Mouse (Mus musculus) neural tube, embryonic 14.5 days (tissue): ENCODE results near the gene Dnajb7. TPM values are rescaled to one million over a fixed set of nuclear protein-coding genes. Genes with fewer than 3 reads are reported as not detected.

Experiments
- ATAC-seq: fragments of 200-750 bp; cut with Nextera tagmentation; 2 replicates; pipeline ENCODE4 v1.8.0; 2017; ENCODE audit warnings: low read depth, mild to moderate bottlenecking, moderate TSS enrichment, moderate library complexity
- H3K27ac ChIP-seq: fragments of 300-500 bp; sonication (generic); 2 replicates; pipeline ENCODE4 v1.5.1; 2014; ENCODE audit warnings: low read depth, mild to moderate bottlenecking, control low read depth, low read length, moderate library complexity, mixed read lengths
- H3K27me3 ChIP-seq: fragments of 300-500 bp; sonication (generic); 2 replicates; pipeline ENCODE4 v1.6.1; 2014; ENCODE audit warnings: low read length; ENCODE audit not compliant: control insufficient read depth, insufficient read depth
- H3K36me3 ChIP-seq: fragments of 300-500 bp; sonication (generic); 2 replicates; pipeline ENCODE4 v1.6.1; 2014; ENCODE audit warnings: low read length, mixed read lengths; ENCODE audit not compliant: control insufficient read depth, insufficient read depth
- H3K4me1 ChIP-seq: fragments of 300-500 bp; sonication (generic); 2 replicates; pipeline ENCODE4 v1.6.1; 2014; ENCODE audit warnings: low read length; ENCODE audit not compliant: control insufficient read depth, insufficient read depth
- H3K4me2 ChIP-seq: fragments of 300-500 bp; sonication (generic); 2 replicates; pipeline ENCODE4 v1.6.1; 2014; ENCODE audit warnings: mild to moderate bottlenecking, low read depth, low read length, control low read depth
- H3K4me3 ChIP-seq: fragments of 300-500 bp; sonication (generic); 2 replicates; pipeline ENCODE4 v1.5.1; 2014; ENCODE audit warnings: low read depth, low read length, control low read depth, mixed read lengths
- H3K9ac ChIP-seq: fragments of 300-500 bp; sonication (generic); replicated peaks from 2 replicates; pipeline ENCODE4 v1.6.1; 2014; ENCODE audit warnings: low read depth, mild to moderate bottlenecking, control low read depth, low read length, mixed read lengths
- H3K9me3 ChIP-seq: fragments of 300-500 bp; sonication (generic); 2 replicates; pipeline ENCODE4 v1.6.1; 2016; ENCODE audit warnings: low read length; ENCODE audit not compliant: control insufficient read depth
- WGBS: fragments of 180-500 bp; shearing (Covaris S2); extraction: QIAGEN DNeasy Blood & Tissue Kit; methylation state at CpG from one replicate; pipeline ENCODE4 v1.1.7; 2014; 5-methylcytosine and 5-hydroxymethylcytosine counted together
- polyA plus RNA-seq: library from polyadenylated mRNA; unstranded; fragments of >200 nt; fragmentation: Nextera tagmentation; extraction: Ambion mirVana; gene quantifications from 2 replicates; pipeline ENCODE4 v1.2.1, GENCODE M21; 2014

Dnajb7 gene
- polyA plus RNA-seq, result 0.90 and 1.7 TPM in 2 replicates

DNA sequence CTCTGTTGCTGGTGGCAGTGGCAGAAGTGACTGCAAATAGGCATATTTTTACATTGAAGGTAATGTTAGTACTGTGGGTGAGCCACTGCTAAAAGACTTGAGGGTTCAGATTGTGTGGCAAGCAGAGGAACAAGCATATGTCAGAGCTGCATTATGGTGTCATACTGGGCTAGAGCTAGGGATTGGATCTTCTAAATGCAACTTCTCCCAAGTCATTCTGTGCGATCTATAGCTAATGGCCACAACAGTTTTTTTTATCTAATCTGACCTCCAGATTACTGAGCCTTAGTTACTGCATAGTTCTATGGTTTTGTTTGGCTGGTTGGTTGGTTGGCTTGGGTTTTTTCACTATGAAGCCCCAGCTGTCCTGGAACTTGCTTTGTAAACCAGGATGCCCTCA lies at the start of gene Dnajb7:
Gene Dnajb7 (minus strand): TSS at position 101 of the 400 bp plus-strand sequence.
- H3K9ac ChIP-seq, result no peak within 1 kb of the TSS
- no peak for ATAC-seq
- H3K9me3 ChIP-seq, result no peaks in the 10 kb centered on the region
- H3K4me1 ChIP-seq, result no peaks in the 10 kb centered on the region
- H3K27ac ChIP-seq, result no peak within 1 kb of the TSS
- no peaks in the 10 kb centered on the region for H3K36me3 ChIP-seq
- no peak within 1 kb of the TSS for H3K4me3 ChIP-seq
- WGBS, result 100% methylated on average over 1 of the region's 1 CpGs
- no peak within 1 kb of the TSS for H3K4me2 ChIP-seq
- H3K27me3 ChIP-seq, result no peaks in the 10 kb centered on the region

DNA sequence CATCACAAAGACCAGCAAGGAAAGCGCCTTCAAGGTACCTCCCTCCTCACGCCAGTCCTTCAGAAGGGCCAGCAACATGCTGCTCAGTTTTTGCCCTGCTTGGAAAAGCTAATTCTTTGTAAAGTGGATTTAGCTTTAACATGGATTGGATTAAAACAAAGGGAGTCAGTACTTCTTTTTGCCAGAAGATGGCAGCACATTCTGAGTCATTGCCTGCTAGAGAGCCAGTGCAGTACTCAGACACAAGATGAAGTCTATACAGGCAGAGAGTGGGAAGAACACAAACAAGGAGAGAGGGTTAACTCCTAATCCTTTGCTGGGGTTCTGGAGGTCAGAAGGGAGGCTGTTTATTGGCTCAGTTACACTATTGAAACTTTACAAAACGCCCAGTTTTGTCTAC lies 40.4 kb upstream of the Dnajb7 start:
- Histone ChIP-seq H3K4me1 (no peaks in the 10 kb centered on the region), H3K36me3 (peaks cover 3% of the 10 kb centered on the region), H3K9me3 (no peaks in the 10 kb centered on the region), H3K9ac (no peak overlapping the region), H3K27me3 (no peaks in the 10 kb centered on the region), H3K4me3 (no peak overlapping the region), H3K27ac (no peak overlapping the region), H3K4me2 (no peak overlapping the region)
- WGBS, result 60% methylated on average over 3 of the region's 3 CpGs
- peak; percentile 71 for ATAC-seq

DNA sequence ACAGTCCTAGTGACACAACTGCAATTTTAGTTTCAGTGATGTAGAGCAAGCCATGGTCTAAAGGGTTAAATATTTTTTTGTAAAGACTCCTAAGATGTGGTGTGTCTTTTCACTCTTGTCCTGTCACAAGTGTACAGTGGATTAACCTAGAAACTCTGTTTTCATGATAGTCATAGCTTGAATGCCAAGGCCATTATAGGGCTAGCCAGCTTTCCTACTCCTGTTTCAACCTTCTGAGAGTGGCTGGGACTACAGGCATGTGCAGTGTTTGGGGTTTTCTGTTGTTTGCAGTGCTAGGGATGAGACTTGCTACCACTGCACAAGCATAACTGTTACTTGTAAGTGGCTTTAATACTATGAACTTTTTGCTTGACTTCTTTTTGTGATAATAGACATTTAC lies 31.1 kb upstream of the Dnajb7 start:
- H3K36me3 ChIP-seq, result 0 out of 2 replicates have a peak, but pooled peaks cover 3% of the 10 kb centered on the region

DNA sequence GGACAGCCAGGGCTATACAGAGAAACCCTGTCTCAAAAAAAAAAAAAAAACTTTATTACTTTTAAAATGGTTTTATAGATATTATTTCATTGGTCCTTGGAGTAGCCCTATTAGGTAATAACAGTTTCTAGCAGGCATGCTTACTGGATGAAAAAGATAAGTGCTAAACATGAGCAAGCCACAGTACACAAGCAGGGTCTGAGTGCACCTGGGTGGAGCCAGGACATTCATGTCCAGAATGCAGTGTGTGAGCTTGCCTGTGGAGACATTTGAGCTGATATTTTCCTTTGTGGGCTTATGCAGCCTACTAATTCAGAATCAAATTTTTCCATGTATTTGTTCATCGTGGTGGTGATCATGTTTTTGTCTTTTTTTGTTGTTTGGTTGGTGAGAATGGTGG lies 30.2 kb upstream of the Dnajb7 start:
- 97% methylated on average over 1 of the region's 1 CpGs for WGBS
- Histone ChIP-seq H3K4me3 (no peak overlapping the region), H3K4me2 (no peak overlapping the region), H3K4me1 (no peaks in the 10 kb centered on the region), H3K27me3 (no peaks in the 10 kb centered on the region), H3K27ac (no peak overlapping the region), H3K9ac (no peak overlapping the region), H3K9me3 (no peaks in the 10 kb centered on the region), H3K36me3 (0 out of 2 replicates have a peak, but pooled peaks cover 3% of the 10 kb centered on the region)
- no peak for ATAC-seq

More for the DNA sequence above, 31.1 kb upstream of the Dnajb7 start:
- no peak overlapping the region for H3K27ac ChIP-seq
- no peaks in the 10 kb centered on the region for H3K27me3 ChIP-seq
- H3K9ac ChIP-seq, result no peak overlapping the region
- no peak overlapping the region for H3K4me3 ChIP-seq
- H3K4me1 ChIP-seq, result no peaks in the 10 kb centered on the region
- H3K9me3 ChIP-seq, result no peaks in the 10 kb centered on the region
- H3K4me2 ChIP-seq, result no peak overlapping the region
- no peak for ATAC-seq

DNA sequence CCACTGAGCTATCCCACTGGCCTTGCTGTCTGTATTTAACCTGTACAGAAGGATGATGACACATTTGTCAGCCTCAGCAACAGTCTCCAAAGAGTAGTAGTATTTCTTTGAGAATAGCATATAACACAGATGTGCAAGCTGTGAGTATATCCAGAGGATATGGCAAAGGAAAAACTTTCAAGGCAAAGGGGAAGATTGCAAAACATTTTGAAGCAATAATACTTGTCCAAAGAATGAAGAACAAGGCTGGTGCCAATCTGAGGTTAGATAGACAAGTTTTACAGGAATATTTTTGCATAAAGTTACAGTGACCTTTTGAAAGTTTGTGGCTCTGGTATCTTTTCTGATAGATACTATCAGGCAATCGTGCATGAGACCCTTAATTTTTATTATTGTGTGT lies 23.1 kb upstream of the Dnajb7 start:
- no peaks in the 10 kb centered on the region for H3K4me1 ChIP-seq
- 76% methylated on average over 1 of the region's 1 CpGs for WGBS
- no peak overlapping the region for H3K4me2 ChIP-seq
- H3K27me3 ChIP-seq, result no peaks in the 10 kb centered on the region
- H3K27ac ChIP-seq, result no peak overlapping the region
- H3K9me3 ChIP-seq, result no peaks in the 10 kb centered on the region
- H3K4me3 ChIP-seq, result no peak overlapping the region
- peaks cover 6% of the 10 kb centered on the region; the same call in 1 of the 2 replicates for H3K36me3 ChIP-seq
- no peak for ATAC-seq
- H3K9ac ChIP-seq, result no peak overlapping the region

DNA sequence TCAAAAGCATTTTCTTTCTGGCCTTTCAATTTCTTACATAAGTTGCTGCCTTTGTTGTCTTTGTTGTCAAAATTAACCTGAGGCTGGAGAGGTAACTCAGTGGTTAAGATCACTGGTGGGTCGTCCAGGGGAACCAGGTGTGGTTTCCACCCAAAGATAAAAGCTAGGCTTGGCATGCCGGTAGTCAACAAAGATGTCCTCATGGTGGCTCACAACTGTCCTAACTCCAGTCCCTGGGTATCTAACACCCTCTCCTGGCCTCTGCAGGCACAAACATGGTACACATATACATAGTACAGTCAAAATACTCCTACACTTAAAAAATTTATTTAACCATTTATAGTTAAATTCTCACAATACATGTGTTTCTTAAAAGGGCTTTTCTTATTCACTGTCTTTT lies 19.8 kb upstream of the Dnajb7 start:
- 95% methylated on average over 2 of the region's 2 CpGs for WGBS
- Histone ChIP-seq H3K9me3 (no peaks in the 10 kb centered on the region), H3K36me3 (peaks cover 6% of the 10 kb centered on the region; the same call in 1 of the 2 replicates), H3K27ac (no peak overlapping the region), H3K27me3 (no peaks in the 10 kb centered on the region), H3K4me1 (no peaks in the 10 kb centered on the region), H3K4me3 (no peak overlapping the region), H3K4me2 (no peak overlapping the region), H3K9ac (no peak overlapping the region)
- ATAC-seq, result no peak

DNA sequence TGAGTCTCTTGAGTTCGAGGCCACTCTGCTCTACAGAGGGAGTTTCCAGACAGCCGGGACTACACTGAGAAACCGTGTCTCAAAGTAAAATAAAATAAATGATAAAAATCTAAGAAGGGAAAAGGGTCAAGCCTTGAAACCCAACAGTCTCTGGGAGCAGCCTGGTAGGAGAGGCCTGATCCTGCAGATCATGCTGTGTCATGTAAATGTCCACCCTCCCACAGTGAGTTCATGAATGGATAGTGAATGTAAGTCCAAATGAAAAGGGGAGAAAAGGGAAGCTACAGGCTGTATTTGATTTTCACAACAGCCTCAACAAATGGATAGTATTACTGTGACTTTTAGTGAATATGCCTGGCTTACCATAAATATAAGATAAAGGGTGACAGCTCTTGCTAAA lies 17.2 kb upstream of the Dnajb7 start:
- no peak overlapping the region for H3K4me3 ChIP-seq
- no peak for ATAC-seq
- no peak overlapping the region for H3K27ac ChIP-seq
- no peak overlapping the region for H3K4me2 ChIP-seq
- no peaks in the 10 kb centered on the region for H3K27me3 ChIP-seq
- H3K9ac ChIP-seq, result no peak overlapping the region
- peaks cover 3% of the 10 kb centered on the region; the same call in 1 of the 2 replicates for H3K36me3 ChIP-seq
- no peaks in the 10 kb centered on the region for H3K9me3 ChIP-seq
- no peaks in the 10 kb centered on the region for H3K4me1 ChIP-seq
- 89% methylated on average over 3 of the region's 3 CpGs for WGBS

DNA sequence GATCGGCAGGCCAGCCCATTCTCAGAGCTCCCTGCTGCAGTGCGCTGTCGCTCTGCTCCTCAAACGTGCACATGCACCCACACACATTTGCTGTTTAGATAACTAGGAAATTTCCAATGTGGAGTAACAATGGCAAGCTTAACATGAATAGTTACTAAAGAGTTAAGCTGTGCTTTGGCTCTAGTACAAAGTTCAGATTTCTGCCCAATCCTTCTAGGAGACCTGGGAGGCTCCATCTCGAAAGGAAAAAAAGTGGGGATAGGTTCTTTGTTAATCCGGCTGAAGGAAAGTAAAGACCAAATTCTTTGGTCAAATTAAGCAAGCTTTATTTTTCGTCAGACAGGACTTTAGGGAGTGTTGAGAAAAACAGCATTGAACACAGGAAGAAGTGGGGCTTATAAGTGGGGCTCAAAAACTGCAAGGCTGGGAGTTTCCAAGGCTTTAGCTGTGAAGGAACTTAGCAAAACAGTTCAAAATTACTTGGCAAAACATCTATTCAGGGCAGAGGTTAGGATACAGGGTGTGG lies 14.1 kb upstream of the Dnajb7 start:
- no peaks in the 10 kb centered on the region for H3K4me1 ChIP-seq
- no peak overlapping the region for H3K27ac ChIP-seq
- H3K4me3 ChIP-seq, result no peak overlapping the region
- WGBS, result 91% methylated on average over 7 of the region's 7 CpGs
- H3K4me2 ChIP-seq, result no peak overlapping the region
- H3K27me3 ChIP-seq, result no peaks in the 10 kb centered on the region
- no peak for ATAC-seq
- H3K9me3 ChIP-seq, result no peaks in the 10 kb centered on the region
- no peak overlapping the region for H3K9ac ChIP-seq
- 0 out of 2 replicates have a peak, but pooled peaks cover 2% of the 10 kb centered on the region for H3K36me3 ChIP-seq

DNA sequence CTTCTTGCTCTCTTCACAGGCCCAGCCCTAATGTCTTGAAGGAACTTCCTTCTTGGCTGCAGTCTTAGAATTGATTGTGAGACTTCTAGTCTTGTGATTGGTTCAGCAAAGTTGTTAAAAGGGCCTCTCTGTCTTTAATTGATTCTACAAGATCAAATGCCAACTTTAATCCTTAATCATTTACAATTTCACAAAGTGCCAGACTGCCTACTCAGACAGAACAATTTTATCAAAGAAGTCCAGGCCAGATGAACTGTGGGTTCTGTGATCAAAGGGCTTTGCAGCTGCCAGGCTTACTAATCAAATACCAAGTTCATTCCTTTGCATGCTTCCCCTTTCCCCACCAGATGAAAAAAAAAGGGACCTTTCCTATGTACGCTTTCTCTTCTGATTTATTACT lies 13.4 kb upstream of the Dnajb7 start:
- Histone ChIP-seq H3K27me3 (no peaks in the 10 kb centered on the region), H3K9me3 (no peaks in the 10 kb centered on the region), H3K9ac (no peak overlapping the region), H3K36me3 (no peaks in the 10 kb centered on the region), H3K4me1 (no peaks in the 10 kb centered on the region), H3K4me2 (no peak overlapping the region), H3K27ac (no peak overlapping the region), H3K4me3 (no peak overlapping the region)
- no peak for ATAC-seq
- WGBS, result 66% methylated on average over 1 of the region's 1 CpGs
